Mouse (Mus musculus) limb, embryonic 10.5 days (tissue): ENCODE results near the gene Spef1. TPM values are rescaled to one million over a fixed set of nuclear protein-coding genes. Genes with fewer than 3 reads are reported as not detected.

ENCODE experiments used
- DNase-seq: peaks from one replicate; pipeline ENCODE4 v3.0.0-alpha.2; 2017; ENCODE audit warnings: low spot score
- H3K27ac ChIP-seq: fragments of 300-500 bp; sonication (generic); 2 replicates; pipeline ENCODE4 v1.5.1; 2016; ENCODE audit warnings: mild to moderate bottlenecking
- H3K27me3 ChIP-seq: fragments of 300-500 bp; sonication (generic); 2 replicates; pipeline ENCODE4 v1.6.1; 2016; ENCODE audit warnings: low read depth, mild to moderate bottlenecking; ENCODE audit not compliant: poor library complexity, severe bottlenecking
- H3K36me3 ChIP-seq: fragments of 300-500 bp; sonication (generic); 2 replicates; pipeline ENCODE4 v1.6.1; 2016; ENCODE audit warnings: mild to moderate bottlenecking, moderate library complexity
- H3K4me1 ChIP-seq: fragments of 300-500 bp; sonication (generic); 2 replicates; pipeline ENCODE4 v1.6.1; 2016
- H3K4me3 ChIP-seq: fragments of 300-500 bp; sonication (generic); 2 replicates; pipeline ENCODE4 v1.5.1; 2016; ENCODE audit warnings: mild to moderate bottlenecking, moderate library complexity
- H3K9me3 ChIP-seq: fragments of 300-500 bp; sonication (generic); replicated peaks from 2 replicates; pipeline ENCODE4 v1.6.1; 2016; ENCODE audit warnings: mild to moderate bottlenecking
- WGBS: fragments of 180-500 bp; shearing (Covaris S2); methylation state at CpG from one replicate; pipeline ENCODE4 v1.1.7; 2016; 5-methylcytosine and 5-hydroxymethylcytosine counted together
- polyA plus RNA-seq: library from polyadenylated mRNA; unstranded; fragments of >200 nt; fragmentation: Nextera tagmentation; extraction: Ambion mirVana; gene quantifications from 2 replicates; pipeline ENCODE4 v1.2.1, GENCODE M21; 2016

Spef1 gene
- polyA plus RNA-seq, 1 experiment from 2014 or later = 3.4 TPM

GRCm38 (mm10) chr2:131200710-131201109 is 13.6 kb upstream of the Spef1 start:
- no peaks in the 10 kb centered on the region for H3K9me3 ChIP-seq
- 75% methylated on average over 2 of the region's 2 CpGs for WGBS
- peaks cover 48% of the 10 kb centered on the region for H3K36me3 ChIP-seq
- H3K27me3 ChIP-seq = no peaks in the 10 kb centered on the region
- no peak overlapping the region for H3K4me3 ChIP-seq
- DNase-seq = no peak
- 0 out of 2 replicates have a peak, but pooled peaks cover 4% of the 10 kb centered on the region for H3K4me1 ChIP-seq
- no peak overlapping the region for H3K27ac ChIP-seq

GRCm38 (mm10) chr2:131196606-131197316 is 9.7 kb upstream of the Spef1 start:
- Histone ChIP-seq H3K27ac (no peak overlapping the region), H3K4me1 (no peaks in the 10 kb centered on the region), H3K36me3 (peaks cover 83% of the 10 kb centered on the region), H3K4me3 (no peak overlapping the region), H3K9me3 (no peaks in the 10 kb centered on the region), H3K27me3 (no peaks in the 10 kb centered on the region)
- DNase-seq = no peak
- WGBS = 92% methylated on average over 16 of the region's 16 CpGs

- Histone ChIP-seq H3K27me3 (no peaks in the 10 kb centered on the region), H3K4me3 (no peak overlapping the region), H3K4me1 (peaks cover 51% of the 10 kb centered on the region), H3K36me3 (peaks cover 60% of the 10 kb centered on the region), H3K9me3 (no peaks in the 10 kb centered on the region), H3K27ac (peak overlapping the region; percentile 10; the same call in 1 of the 2 replicates)
- WGBS = 81% methylated on average over 7 of the region's 7 CpGs
- DNase-seq = no peak
Observed at GRCm38 (mm10) chr2:131191005-131191390, 3.9 kb upstream of the Spef1 start.

- Histone ChIP-seq H3K27ac (peak overlapping the region; percentile 10; the same call in 1 of the 2 replicates), H3K9me3 (no peaks in the 10 kb centered on the region), H3K4me3 (no peak overlapping the region), H3K27me3 (peaks cover 4% of the 10 kb centered on the region; the same call in 1 of the 2 replicates), H3K4me1 (peaks cover 55% of the 10 kb centered on the region), H3K36me3 (peaks cover 54% of the 10 kb centered on the region)
- 46% methylated on average over 10 of the region's 10 CpGs for WGBS
- peak; percentile 52 for DNase-seq
Observed at GRCm38 (mm10) chr2:131190344-131191004, 3.4 kb upstream of the Spef1 start.

DNA sequence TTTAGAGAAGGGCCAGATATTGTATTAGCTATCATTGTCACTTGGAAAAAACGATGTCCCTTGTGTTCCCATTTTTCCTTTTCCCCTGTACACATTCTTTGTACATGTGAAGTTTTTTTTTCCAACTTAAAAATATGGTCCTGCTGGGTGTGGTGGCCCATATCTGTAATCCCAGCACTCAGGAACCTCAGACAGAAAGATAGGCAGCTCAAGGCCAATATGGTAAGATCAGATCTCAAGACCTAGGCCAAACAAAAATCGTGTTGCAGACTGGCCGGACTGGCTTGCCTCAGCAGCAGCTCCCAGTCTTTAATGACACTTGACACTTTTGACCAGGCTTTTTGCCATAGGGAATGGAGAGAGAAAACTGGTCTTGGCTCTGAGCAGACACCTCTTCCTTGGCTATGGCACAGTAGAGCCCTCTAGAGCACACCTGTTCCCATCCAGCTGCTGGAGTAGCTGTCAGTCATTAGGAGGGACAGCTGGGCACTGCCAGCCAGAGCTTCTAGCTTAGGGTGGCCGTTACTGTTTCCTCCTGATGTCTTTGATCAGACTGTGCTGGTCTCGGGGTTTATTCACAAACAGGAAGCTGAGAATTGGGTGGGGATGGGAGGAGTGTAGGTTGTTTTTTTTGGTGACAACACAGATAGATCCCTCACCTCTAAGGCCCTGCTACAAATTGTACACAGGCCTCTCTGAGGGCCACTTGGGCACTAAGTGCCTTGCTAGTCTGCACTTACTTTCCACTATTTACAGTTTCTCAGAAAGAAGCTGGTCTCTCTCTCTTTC is 2.6 kb upstream of the Spef1 start:
- peaks cover 55% of the 10 kb centered on the region for H3K4me1 ChIP-seq
- no peaks in the 10 kb centered on the region for H3K9me3 ChIP-seq
- no peak overlapping the region for H3K4me3 ChIP-seq
- peaks cover 48% of the 10 kb centered on the region for H3K36me3 ChIP-seq
- H3K27ac ChIP-seq = 0 out of 2 replicates have a peak overlapping the region, but pooled peaks have one; percentile 10
- DNase-seq = no peak
- peaks cover 10% of the 10 kb centered on the region; the same call in 1 of the 2 replicates for H3K27me3 ChIP-seq
- 49% methylated on average over 5 of the region's 5 CpGs for WGBS

- H3K4me1 ChIP-seq = peaks cover 55% of the 10 kb centered on the region
- 0 out of 2 replicates have a peak overlapping the region, but pooled peaks have one; percentile 87 for H3K27ac ChIP-seq
- H3K27me3 ChIP-seq = peaks cover 10% of the 10 kb centered on the region; the same call in 1 of the 2 replicates
- no peak for DNase-seq
- no peaks in the 10 kb centered on the region for H3K9me3 ChIP-seq
- peaks cover 34% of the 10 kb centered on the region for H3K36me3 ChIP-seq
- WGBS = 89% methylated on average over 5 of the region's 5 CpGs
- peak overlapping the region; percentile 62; the same call in 1 of the 2 replicates for H3K4me3 ChIP-seq
Observed at GRCm38 (mm10) chr2:131188311-131188710, 1.2 kb upstream of the Spef1 start.

GRCm38 (mm10) chr2:131187602-131187922 is 480 bp upstream of the Spef1 start:
- Histone ChIP-seq H3K4me1 (peaks cover 55% of the 10 kb centered on the region), H3K9me3 (no peaks in the 10 kb centered on the region), H3K4me3 (peak overlapping the region; percentile 62), H3K27me3 (peaks cover 10% of the 10 kb centered on the region; the same call in 1 of the 2 replicates), H3K27ac (peak overlapping the region; percentile 87), H3K36me3 (peaks cover 26% of the 10 kb centered on the region)
- DNase-seq = peak; percentile 56
- 21% methylated on average over 3 of the region's 3 CpGs for WGBS

DNA sequence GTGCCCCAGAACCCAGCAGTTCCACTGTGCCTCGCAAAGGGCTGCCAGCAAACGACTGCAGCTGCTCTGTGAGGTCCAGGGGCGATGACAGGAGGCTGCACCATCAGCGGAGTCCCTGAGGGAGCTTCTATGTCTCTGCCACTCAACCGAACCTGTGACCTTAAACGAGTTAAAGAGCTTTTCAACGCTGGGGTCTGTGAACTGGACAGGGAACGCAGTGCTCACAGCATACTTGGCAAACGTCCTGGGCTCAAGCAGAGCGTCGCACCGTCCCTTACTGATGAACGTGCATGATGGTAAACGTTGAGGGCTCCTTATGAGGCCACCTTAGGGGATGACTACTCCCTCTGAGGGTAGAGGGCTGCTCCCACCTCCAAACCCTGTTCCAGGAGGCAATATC is 739 bp downstream of the Spef1 start:
- H3K27me3 ChIP-seq = peaks cover 10% of the 10 kb centered on the region; the same call in 1 of the 2 replicates
- WGBS = 2% methylated on average over 14 of the region's 14 CpGs
- H3K9me3 ChIP-seq = no peaks in the 10 kb centered on the region
- peaks cover 53% of the 10 kb centered on the region for H3K4me1 ChIP-seq
- peaks cover 17% of the 10 kb centered on the region for H3K36me3 ChIP-seq
- no peak for DNase-seq
- peak overlapping the region; percentile 62 for H3K4me3 ChIP-seq
- peak overlapping the region; percentile 87 for H3K27ac ChIP-seq

DNA sequence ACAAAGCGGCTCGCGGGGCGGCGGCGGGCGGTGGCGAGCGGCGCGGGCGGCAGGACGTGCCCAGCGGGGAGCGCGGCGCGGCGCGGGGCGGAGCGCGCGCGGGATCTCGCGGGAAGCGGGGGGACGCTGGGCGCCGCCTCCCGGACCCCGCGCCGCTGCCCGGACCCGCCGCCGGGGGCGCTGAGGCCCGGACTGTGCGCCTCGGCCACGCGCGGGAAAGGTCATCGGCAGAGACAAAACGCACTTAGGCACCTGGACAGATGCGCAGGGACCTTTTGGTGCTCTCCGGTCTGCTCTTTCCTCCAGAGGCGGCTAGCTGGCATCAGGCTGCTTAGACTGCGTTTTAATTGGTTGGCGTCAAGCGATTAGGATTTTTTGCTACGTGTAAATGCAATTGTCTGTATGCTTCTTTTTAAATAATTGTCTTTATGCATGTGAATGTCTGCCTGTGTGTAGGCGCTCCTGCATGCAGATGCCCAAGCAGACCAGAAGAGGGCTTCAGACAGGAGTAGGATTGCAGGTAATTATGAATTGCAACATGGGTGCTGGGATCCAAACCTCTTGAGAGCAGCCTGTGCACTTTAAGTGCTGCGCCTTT is 7.0 kb downstream of the Spef1 start, which contains the start of gene Cenpb:
Gene Cenpb, minus strand, starts transcription at position 78 of the 598 bp plus-strand sequence.
- H3K4me1 ChIP-seq = peaks cover 38% of the 10 kb centered on the region
- peaks cover 33% of the 10 kb centered on the region for H3K36me3 ChIP-seq
- H3K9me3 ChIP-seq = no peaks in the 10 kb centered on the region
- peak; percentile 90 for DNase-seq
- 8% methylated on average over 57 of the region's 57 CpGs for WGBS
- peak within 1 kb of the TSS; percentile 91 for H3K27ac ChIP-seq
- peak within 1 kb of the TSS; percentile 72 for H3K4me3 ChIP-seq
- peaks cover 2% of the 10 kb centered on the region; the same call in 1 of the 2 replicates for H3K27me3 ChIP-seq

- WGBS = 2% methylated on average over 67 of the region's 67 CpGs
- Histone ChIP-seq H3K9me3 (no peaks in the 10 kb centered on the region), H3K27me3 (peaks cover 2% of the 10 kb centered on the region; the same call in 1 of the 2 replicates), H3K36me3 (peaks cover 33% of the 10 kb centered on the region), H3K27ac (peak overlapping the region; percentile 91), H3K4me1 (peaks cover 41% of the 10 kb centered on the region), H3K4me3 (peak overlapping the region; percentile 72)
- peak; percentile 75 for DNase-seq
Observed at GRCm38 (mm10) chr2:131179246-131179886, 7.7 kb downstream of the Spef1 start.

GRCm38 (mm10) chr2:131178828-131179245 is 8.2 kb downstream of the Spef1 start:
- Histone ChIP-seq H3K4me1 (peaks cover 44% of the 10 kb centered on the region), H3K27ac (peak overlapping the region; percentile 91)
- 41% methylated on average over 26 of the region's 26 CpGs for WGBS

GRCm38 (mm10) chr2:131177932-131178331 is 9.2 kb downstream of the Spef1 start:
- 92% methylated on average over 9 of the region's 9 CpGs for WGBS
- Histone ChIP-seq H3K4me3 (peak overlapping the region; percentile 72), H3K27me3 (peaks cover 16% of the 10 kb centered on the region), H3K4me1 (peaks cover 44% of the 10 kb centered on the region), H3K27ac (peak overlapping the region; percentile 15; the same call in 1 of the 2 replicates), H3K36me3 (peaks cover 33% of the 10 kb centered on the region), H3K9me3 (no peaks in the 10 kb centered on the region)
- no peak for DNase-seq

More at GRCm38 (mm10) chr2:131178828-131179245, 8.2 kb downstream of the Spef1 start:
- DNase-seq = no peak
- Histone ChIP-seq H3K9me3 (no peaks in the 10 kb centered on the region), H3K4me3 (peak overlapping the region; percentile 72), H3K36me3 (peaks cover 33% of the 10 kb centered on the region), H3K27me3 (peaks cover 7% of the 10 kb centered on the region)
